Mouse (Mus musculus) heart, embryonic 14.5 days (tissue): ENCODE data around the gene Crabp2. TPM values are rescaled to one million over a fixed set of nuclear protein-coding genes. Genes with fewer than 3 reads are reported as not detected.
A peak's percentile ranks its signal among the peaks of the same experiment; 100 is the strongest.

Experiments
- ATAC-seq: fragments of 200-750 bp; cut with Nextera tagmentation; 2 replicates; pipeline ENCODE4 v1.8.0; 2017; ENCODE audit warnings: low read depth, moderate TSS enrichment; ENCODE audit not compliant: insufficient number of reproducible peaks, insufficient read depth, low FRiP score
- H3K27ac ChIP-seq, 2 experiments: fragments of 200-500 bp in 1 of 2; fragments of 300-500 bp in 1 of 2; sonication (generic) in 1 of 2; replicated peaks in 1 of 2; 2 replicates each; pipeline ENCODE4 v1.5.1; 2012 to 2014; ENCODE audit warnings: low read depth in 2 of 2, low read length in 2 of 2, control low read depth in 1 of 2, mild to moderate bottlenecking in 1 of 2, mixed read lengths in 1 of 2; ENCODE audit not compliant: control insufficient read depth in 1 of 2, insufficient read depth in 1 of 2
- H3K27me3 ChIP-seq: fragments of 300-500 bp; sonication (generic); 2 replicates; pipeline ENCODE4 v1.6.1; 2014; ENCODE audit warnings: mild to moderate bottlenecking, low read length, control low read depth; ENCODE audit not compliant: control insufficient read depth, insufficient read depth
- H3K36me3 ChIP-seq: fragments of 300-500 bp; sonication (generic); 2 replicates; pipeline ENCODE4 v1.6.1; 2014; ENCODE audit warnings: mild to moderate bottlenecking, control low read depth, low read length, mixed read lengths; ENCODE audit not compliant: control insufficient read depth, insufficient read depth
- H3K4me1 ChIP-seq, 2 experiments: fragments of 200-500 bp in 1 of 2; fragments of 300-500 bp in 1 of 2; sonication (generic) in 1 of 2; 2 replicates each; pipeline ENCODE4 v1.6.1; 2012 to 2014; ENCODE audit warnings: low read length in 2 of 2, control low read depth in 1 of 2, mixed read lengths in 1 of 2; ENCODE audit not compliant: control insufficient read depth in 2 of 2, insufficient read depth in 2 of 2
- H3K4me2 ChIP-seq: fragments of 300-500 bp; sonication (generic); 2 replicates; pipeline ENCODE4 v1.6.1; 2014; ENCODE audit warnings: mild to moderate bottlenecking, low read length
- H3K4me3 ChIP-seq, 2 experiments: fragments of 200-500 bp in 1 of 2; fragments of 300-500 bp in 1 of 2; sonication (generic) in 1 of 2; 2 replicates each; pipeline ENCODE4 v1.5.1; 2012 to 2014; ENCODE audit warnings: low read length in 2 of 2, mild to moderate bottlenecking in 2 of 2, control low read depth in 1 of 2, low read depth in 1 of 2, moderate library complexity in 1 of 2; ENCODE audit not compliant: control insufficient read depth in 1 of 2, insufficient read depth in 1 of 2
- H3K9ac ChIP-seq: fragments of 300-500 bp; sonication (generic); 2 replicates; pipeline ENCODE4 v1.6.1; 2014; ENCODE audit warnings: mild to moderate bottlenecking, low read length
- H3K9me3 ChIP-seq: fragments of 300-500 bp; sonication (generic); 2 replicates; pipeline ENCODE4 v1.6.1; 2016; ENCODE audit warnings: low read length, control low read depth; ENCODE audit not compliant: control insufficient read depth
- WGBS: fragments of 180-500 bp; shearing (Covaris S2); extraction: QIAGEN DNeasy Blood & Tissue Kit; methylation state at CpG from one replicate; pipeline ENCODE4 v1.1.7; 2014; 5-methylcytosine and 5-hydroxymethylcytosine counted together
- polyA plus RNA-seq: library from polyadenylated mRNA; unstranded; fragments of >200 nt; fragmentation: Nextera tagmentation; extraction: Ambion mirVana; gene quantifications from 2 replicates; pipeline ENCODE4 v1.2.1, GENCODE M21; 2014

Crabp2 gene
- polyA plus RNA-seq, 1 experiment from 2014 or later = 2.4 TPM

GRCm38 (mm10) chr3:87986868-87987267 is 38.4 kb downstream of the Crabp2 start:
- no peaks in the 10 kb centered on the region for H3K9me3 ChIP-seq
- peak; percentile 66 for ATAC-seq
- peaks cover 33% of the 10 kb centered on the region for H3K27me3 ChIP-seq
- H3K4me2 ChIP-seq = peak overlapping the region; percentile 67
- peak overlapping the region; percentile 33 to 34 for H3K4me3 ChIP-seq
- peak overlapping the region; percentile 3 to 84 for H3K27ac ChIP-seq
- peaks cover 49 to 60% of the 10 kb centered on the region in 2 experiments for H3K4me1 ChIP-seq
- peak overlapping the region; percentile 56 for H3K9ac ChIP-seq
- H3K36me3 ChIP-seq = no peaks in the 10 kb centered on the region
- 0% methylated on average over 17 of the region's 17 CpGs for WGBS

- WGBS = 1% methylated on average over 15 of the region's 15 CpGs
- Histone ChIP-seq H3K9ac (peak overlapping the region; percentile 56), H3K4me3 (peak overlapping the region; percentile 33 to 34), H3K4me2 (peak overlapping the region; percentile 67), H3K36me3 (no peaks in the 10 kb centered on the region), H3K27ac (peak overlapping the region in 1 of 2 experiments; percentile 84; a peak in 1 of 4 replicates), H3K9me3 (no peaks in the 10 kb centered on the region), H3K4me1 (peaks cover 42 to 53% of the 10 kb centered on the region in 2 experiments), H3K27me3 (peaks cover 40% of the 10 kb centered on the region)
- no peak for ATAC-seq
These were observed 39.2 kb downstream of the Crabp2 start for GRCm38 (mm10) chr3:87987633-87988032.

GRCm38 (mm10) chr3:87988068-87988467 is 39.6 kb downstream of the Crabp2 start:
- Histone ChIP-seq H3K27ac (no peak overlapping the region), H3K4me1 (peaks cover 37 to 48% of the 10 kb centered on the region in 2 experiments)

GRCm38 (mm10) chr3:87989935-87990334 is 41.5 kb downstream of the Crabp2 start:
- H3K4me1 ChIP-seq = peaks cover 23 to 31% of the 10 kb centered on the region in 2 experiments
- H3K9me3 ChIP-seq = no peaks in the 10 kb centered on the region
- H3K27me3 ChIP-seq = peaks cover 63% of the 10 kb centered on the region
- WGBS = 22% methylated on average over 10 of the region's 10 CpGs
- H3K4me2 ChIP-seq = no peak overlapping the region
- no peak overlapping the region for H3K4me3 ChIP-seq
- ATAC-seq = no peak
- H3K9ac ChIP-seq = no peak overlapping the region
- H3K36me3 ChIP-seq = no peaks in the 10 kb centered on the region
- no peak overlapping the region for H3K27ac ChIP-seq

More at GRCm38 (mm10) chr3:87988068-87988467, 39.6 kb downstream of the Crabp2 start:
- 5% methylated on average over 15 of the region's 15 CpGs for WGBS
- no peak for ATAC-seq
- peak overlapping the region; percentile 56; the same call in 1 of the 2 replicates for H3K9ac ChIP-seq
- H3K4me2 ChIP-seq = peak overlapping the region; percentile 67
- no peaks in the 10 kb centered on the region for H3K9me3 ChIP-seq
- peak overlapping the region; percentile 33 to 34 for H3K4me3 ChIP-seq
- H3K27me3 ChIP-seq = peaks cover 45% of the 10 kb centered on the region
- H3K36me3 ChIP-seq = no peaks in the 10 kb centered on the region

GRCm38 (mm10) chr3:87993436-87993835 is 45.0 kb downstream of the Crabp2 start:
- 2% methylated on average over 5 of the region's 6 CpGs for WGBS
- H3K36me3 ChIP-seq = no peaks in the 10 kb centered on the region
- no peak overlapping the region for H3K4me2 ChIP-seq
- no peak for ATAC-seq
- H3K9ac ChIP-seq = no peak overlapping the region
- H3K9me3 ChIP-seq = no peaks in the 10 kb centered on the region
- H3K4me1 ChIP-seq = peaks cover 3 to 7% of the 10 kb centered on the region in 2 experiments; a peak in 3 of 4 replicates
- peaks cover 97% of the 10 kb centered on the region for H3K27me3 ChIP-seq
- no peak overlapping the region for H3K4me3 ChIP-seq
- H3K27ac ChIP-seq = no peak overlapping the region

GRCm38 (mm10) chr3:87995331-87995730 is 46.9 kb downstream of the Crabp2 start:
- 35% methylated on average over 9 of the region's 11 CpGs for WGBS
- Histone ChIP-seq H3K27me3 (peaks cover 99% of the 10 kb centered on the region), H3K4me1 (peaks cover 3 to 17% of the 10 kb centered on the region in 2 experiments; a peak in 3 of 4 replicates), H3K4me3 (no peak overlapping the region), H3K27ac (no peak overlapping the region), H3K36me3 (no peaks in the 10 kb centered on the region), H3K9ac (no peak overlapping the region), H3K9me3 (no peaks in the 10 kb centered on the region), H3K4me2 (no peak overlapping the region)
- no peak for ATAC-seq

GRCm38 (mm10) chr3:87996401-87996800 is 47.9 kb downstream of the Crabp2 start:
- no peak overlapping the region for H3K9ac ChIP-seq
- no peak for ATAC-seq
- H3K4me2 ChIP-seq = no peak overlapping the region
- H3K9me3 ChIP-seq = no peaks in the 10 kb centered on the region
- peaks cover 3 to 22% of the 10 kb centered on the region in 2 experiments; a peak in 3 of 4 replicates for H3K4me1 ChIP-seq
- no peak overlapping the region for H3K27ac ChIP-seq
- no peaks in the 10 kb centered on the region for H3K36me3 ChIP-seq
- H3K4me3 ChIP-seq = peak overlapping the region in 1 of 2 experiments; percentile 40; a peak in 1 of 4 replicates
- WGBS = 3% methylated on average over 15 of the region's 15 CpGs
- H3K27me3 ChIP-seq = peaks cover 100% of the 10 kb centered on the region
